Mouse (Mus musculus): Measurements from ENCODE around the gene Myoc. TPM values are rescaled to one million over a fixed set of nuclear protein-coding genes. Genes with fewer than 3 reads are reported as not detected.

Myoc gene
- polyA plus RNA-seq (2012; rRNA removed): 0.01 TPM in 1 of 2 replicates, not detected in the other
- polyA plus RNA-seq (2014; fragmentation: Nextera tagmentation; extraction: Ambion mirVana): not detected in 2 replicates

- Histone ChIP-seq H3K4me3 (ENCODE audit: insufficient read depth in 1 of 2, low read depth in 2 of 2, low read length in 2 of 2) (no peak within 1 kb of the TSS), H3K27me3 (ENCODE audit: control insufficient read depth, insufficient read depth, low read length) (no peaks in the 10 kb centered on the region), H3K36me3 (replicated peaks; ENCODE audit: control insufficient read depth, insufficient read depth, low read depth) (no peaks in the 10 kb centered on the region), H3K4me2 (ENCODE audit: low read depth) (no peak within 1 kb of the TSS), H3K9ac (replicated peaks) (no peak within 1 kb of the TSS), H3K9me3 (ENCODE audit: control insufficient read depth, low read length) (no peaks in the 10 kb centered on the region), H3K27ac (no peak within 1 kb of the TSS), H3K4me1 (replicated peaks; ENCODE audit: control insufficient read depth in 2 of 2, insufficient read depth in 2 of 2, low read length in 1 of 2) (no peaks in the 10 kb centered on the region)
- WGBS (ENCODE audit: insufficient replicate concordance): 68% methylated on average over 10 of the region's 10 CpGs
- TF ChIP-seq EP300 (IDR thresholded peaks at IDR 0.05; ENCODE audit: low read depth): no peak
- TF ChIP-seq CTCF (IDR thresholded peaks at IDR 0.05; ENCODE audit: low read depth): no peak
- DNase-seq (ENCODE audit: low read depth in 3 of 3, low spot score in 3 of 3): no peak
- no peak for ATAC-seq (ENCODE audit: insufficient read depth)
Measured at GRCm38 (mm10) chr1:162639051-162639750, at the start of gene Myoc. Myoc (plus strand) TSS chr1:162639155.

- TF ChIP-seq EP300 (IDR thresholded peaks at IDR 0.05; ENCODE audit: low read depth): no peak
- no peak for TF ChIP-seq CTCF (IDR thresholded peaks at IDR 0.05; ENCODE audit: low read depth)
- WGBS (ENCODE audit: insufficient replicate concordance): 40% methylated on average over 9 of the region's 9 CpGs
- DNase-seq (ENCODE audit: low read depth in 3 of 3, low spot score in 3 of 3) (no peak), ATAC-seq (ENCODE audit: insufficient read depth) (no peak)
- no peaks in the 10 kb centered on the region for H3K36me3 ChIP-seq (replicated peaks; ENCODE audit: control insufficient read depth, insufficient read depth, low read depth)
- no peak overlapping the region for H3K9ac ChIP-seq (replicated peaks)
- no peak overlapping the region for H3K4me3 ChIP-seq (ENCODE audit: insufficient read depth in 1 of 2, low read depth in 2 of 2, low read length in 2 of 2)
- no peak overlapping the region for H3K27ac ChIP-seq
- no peak overlapping the region for H3K4me2 ChIP-seq (ENCODE audit: low read depth)
- H3K9me3 ChIP-seq (ENCODE audit: control insufficient read depth, low read length): no peaks in the 10 kb centered on the region
- H3K27me3 ChIP-seq (ENCODE audit: control insufficient read depth, insufficient read depth, low read length): no peaks in the 10 kb centered on the region
- peaks cover 0 to 10% of the 10 kb centered on the region in 2 experiments; a peak in 2 of 4 replicates for H3K4me1 ChIP-seq (replicated peaks; ENCODE audit: control insufficient read depth in 2 of 2, insufficient read depth in 2 of 2, low read length in 1 of 2)
Measured at GRCm38 (mm10) chr1:162589443-162589842, 49.5 kb upstream of the Myoc start.

DNA sequence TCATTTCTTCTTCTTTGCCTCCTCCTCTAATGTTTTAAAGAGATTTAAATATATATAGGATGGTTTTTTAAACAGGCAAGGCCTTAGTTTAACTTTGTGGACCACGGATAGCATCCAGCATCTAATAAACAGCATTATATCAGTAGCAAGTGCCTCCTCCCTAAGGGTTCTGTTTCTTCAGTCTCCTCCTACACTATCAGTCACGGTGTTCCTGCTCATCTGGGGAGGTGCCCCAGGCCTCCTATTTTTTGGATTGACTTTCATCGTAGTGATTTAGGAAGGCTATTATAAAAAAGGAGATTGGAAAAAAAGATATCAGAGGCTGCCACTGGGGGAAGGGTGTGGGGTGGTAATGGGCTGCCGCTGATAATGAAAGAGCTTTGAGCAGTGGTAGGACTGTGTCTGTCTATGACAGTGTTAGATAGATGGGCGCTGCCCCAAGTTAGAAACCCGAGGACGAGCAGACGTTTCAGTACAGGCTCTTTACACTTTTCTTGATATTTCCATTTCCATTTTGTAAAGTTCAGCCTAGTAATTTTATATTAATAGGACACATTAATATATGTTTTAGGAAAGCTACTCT is 48.4 kb upstream of the Myoc start:
- no peaks in the 10 kb centered on the region for H3K36me3 ChIP-seq (replicated peaks; ENCODE audit: control insufficient read depth, insufficient read depth, low read depth)
- DNase-seq (ENCODE audit: low read depth in 3 of 3, low spot score in 3 of 3): peak in 1 of 3 experiments; percentile 35
- WGBS (ENCODE audit: insufficient replicate concordance): 26% methylated on average over 8 of the region's 8 CpGs
- H3K4me2 ChIP-seq (ENCODE audit: low read depth): no peak overlapping the region; the same call in 1 of the 2 replicates
- no peak overlapping the region for H3K27ac ChIP-seq
- TF ChIP-seq EP300 (IDR thresholded peaks at IDR 0.05; ENCODE audit: low read depth): no peak
- no peak for TF ChIP-seq CTCF (IDR thresholded peaks at IDR 0.05; ENCODE audit: low read depth)
- H3K4me3 ChIP-seq (ENCODE audit: insufficient read depth in 1 of 2, low read depth in 2 of 2, low read length in 2 of 2): no peak overlapping the region
- H3K9me3 ChIP-seq (ENCODE audit: control insufficient read depth, low read length): no peaks in the 10 kb centered on the region
- peak; percentile 88 for ATAC-seq (ENCODE audit: insufficient read depth)
- H3K9ac ChIP-seq (replicated peaks): no peak overlapping the region
- no peaks in the 10 kb centered on the region for H3K27me3 ChIP-seq (ENCODE audit: control insufficient read depth, insufficient read depth, low read length)
- peaks cover 0 to 10% of the 10 kb centered on the region in 2 experiments; a peak in 2 of 4 replicates for H3K4me1 ChIP-seq (replicated peaks; ENCODE audit: control insufficient read depth in 2 of 2, insufficient read depth in 2 of 2, low read length in 1 of 2)

GRCm38 (mm10) chr1:162597379-162598102 is 41.4 kb upstream of the Myoc start:
- no peak for ATAC-seq (ENCODE audit: insufficient read depth)
- WGBS (ENCODE audit: insufficient replicate concordance): 31% methylated on average over 3 of the region's 3 CpGs
- H3K4me1 ChIP-seq (replicated peaks; ENCODE audit: control insufficient read depth in 2 of 2, insufficient read depth in 2 of 2, low read length in 1 of 2): 0 out of 4 replicates have a peak, but pooled peaks cover 0 to 2% of the 10 kb centered on the region in 2 experiments

More at GRCm38 (mm10) chr1:162597379-162598102, 41.4 kb upstream of the Myoc start:
- no peaks in the 10 kb centered on the region for H3K9me3 ChIP-seq (ENCODE audit: control insufficient read depth, low read length)
- H3K4me3 ChIP-seq (ENCODE audit: insufficient read depth in 1 of 2, low read depth in 2 of 2, low read length in 2 of 2): no peak overlapping the region
- H3K9ac ChIP-seq (replicated peaks): no peak overlapping the region
- H3K36me3 ChIP-seq (replicated peaks; ENCODE audit: control insufficient read depth, insufficient read depth, low read depth): no peaks in the 10 kb centered on the region
- H3K27me3 ChIP-seq (ENCODE audit: control insufficient read depth, insufficient read depth, low read length): no peaks in the 10 kb centered on the region
- no peak overlapping the region for H3K27ac ChIP-seq
- H3K4me2 ChIP-seq (ENCODE audit: low read depth): no peak overlapping the region
- DNase-seq (ENCODE audit: low read depth in 3 of 3, low spot score in 3 of 3): no peak
- TF ChIP-seq CTCF (IDR thresholded peaks at IDR 0.05; ENCODE audit: low read depth): no peak
- TF ChIP-seq EP300 (IDR thresholded peaks at IDR 0.05; ENCODE audit: low read depth): no peak
